Mouse (Mus musculus): Measurements from ENCODE around the gene Gm21887. TPM values are rescaled to one million over a fixed set of nuclear protein-coding genes. Genes with fewer than 3 reads are reported as not detected.
"Not testable (repeated sequence)": the region's sequence is repeated elsewhere in the genome, so short reads cannot be mapped to it uniquely, and the experiment has no call there.

Gm21887 gene
- polyA plus RNA-seq, 1 experiment from 2014 or later = 321 TPM

DNA sequence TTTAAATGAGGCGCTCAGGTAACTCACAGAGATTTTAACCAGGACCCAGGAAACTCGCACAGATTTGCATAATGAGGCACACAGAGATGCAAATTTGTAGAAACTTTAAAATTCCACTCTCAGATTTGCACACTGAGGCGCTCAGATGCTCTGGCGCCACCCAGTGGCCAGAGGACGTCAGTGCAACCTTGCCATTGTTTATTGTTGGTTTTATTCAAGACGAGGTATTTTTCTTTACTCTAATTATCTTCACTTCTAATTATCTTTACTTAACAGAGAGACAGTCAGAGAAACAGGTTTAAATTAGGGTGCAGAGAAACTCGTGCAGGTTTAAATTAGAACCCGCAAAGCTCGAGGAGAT is 11.2 kb downstream of the Gm21887 start:
- not testable (repeated sequence) for H3K4me1 ChIP-seq (replicated peaks; ENCODE audit: control insufficient read depth, insufficient read depth, low read length); H3K4me3 ChIP-seq (ENCODE audit: low read depth, low read length); H3K4me2 ChIP-seq (ENCODE audit: low read depth, low read length, severe bottlenecking); H3K9ac ChIP-seq (ENCODE audit: low read length); H3K27ac ChIP-seq (ENCODE audit: low read depth, low read length); H3K27me3 ChIP-seq (ENCODE audit: control insufficient read depth, insufficient read depth, low read length)
- Histone ChIP-seq H3K9me3 (ENCODE audit: control insufficient read depth, low read length) (peaks cover 22% of the 10 kb centered on the region), H3K36me3 (ENCODE audit: control insufficient read depth, insufficient read depth, low read length) (peaks cover 26% of the 10 kb centered on the region; the same call in 1 of the 2 replicates)
- 47% methylated on average over 9 of the region's 9 CpGs for WGBS
- ATAC-seq (replicated peaks; ENCODE audit: low FRiP score) = 0 out of 2 replicates have a peak, but pooled peaks have one; percentile 3
- peak; percentile 89 for DNase-seq (ENCODE audit: low spot score)

DNA sequence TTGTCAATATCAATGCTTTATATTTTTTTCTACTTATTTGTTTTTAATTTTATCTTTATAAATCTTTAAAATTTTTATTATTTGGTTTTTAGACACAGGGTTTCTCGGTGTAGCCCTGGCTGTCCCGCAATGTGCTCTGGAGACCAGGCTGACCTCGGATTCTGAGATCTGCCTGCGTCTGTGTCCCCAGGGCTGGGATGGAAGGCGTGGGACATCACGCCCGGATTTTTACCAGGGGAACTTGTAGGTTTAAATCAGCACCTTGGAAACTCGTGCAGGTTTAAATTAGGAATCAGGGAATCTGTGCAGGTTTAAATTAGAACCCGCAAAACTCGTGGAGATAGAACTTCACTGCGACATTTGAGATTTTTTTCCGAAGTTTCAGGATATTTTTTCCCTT is 11.7 kb downstream of the Gm21887 start:
- H3K4me1 ChIP-seq (replicated peaks; ENCODE audit: control insufficient read depth, insufficient read depth, low read length); H3K4me3 ChIP-seq (ENCODE audit: low read depth, low read length); H3K4me2 ChIP-seq (ENCODE audit: low read depth, low read length, severe bottlenecking); H3K27ac ChIP-seq (ENCODE audit: low read depth, low read length); ATAC-seq (replicated peaks; ENCODE audit: low FRiP score); H3K9ac ChIP-seq (ENCODE audit: low read length); H3K27me3 ChIP-seq (ENCODE audit: control insufficient read depth, insufficient read depth, low read length): not testable (repeated sequence)
- WGBS = 77% methylated on average over 12 of the region's 12 CpGs
- DNase-seq (ENCODE audit: low spot score) = peak; percentile 71
- Histone ChIP-seq H3K9me3 (ENCODE audit: control insufficient read depth, low read length) (peaks cover 22% of the 10 kb centered on the region), H3K36me3 (ENCODE audit: control insufficient read depth, insufficient read depth, low read length) (peaks cover 26% of the 10 kb centered on the region; the same call in 1 of the 2 replicates)

DNA sequence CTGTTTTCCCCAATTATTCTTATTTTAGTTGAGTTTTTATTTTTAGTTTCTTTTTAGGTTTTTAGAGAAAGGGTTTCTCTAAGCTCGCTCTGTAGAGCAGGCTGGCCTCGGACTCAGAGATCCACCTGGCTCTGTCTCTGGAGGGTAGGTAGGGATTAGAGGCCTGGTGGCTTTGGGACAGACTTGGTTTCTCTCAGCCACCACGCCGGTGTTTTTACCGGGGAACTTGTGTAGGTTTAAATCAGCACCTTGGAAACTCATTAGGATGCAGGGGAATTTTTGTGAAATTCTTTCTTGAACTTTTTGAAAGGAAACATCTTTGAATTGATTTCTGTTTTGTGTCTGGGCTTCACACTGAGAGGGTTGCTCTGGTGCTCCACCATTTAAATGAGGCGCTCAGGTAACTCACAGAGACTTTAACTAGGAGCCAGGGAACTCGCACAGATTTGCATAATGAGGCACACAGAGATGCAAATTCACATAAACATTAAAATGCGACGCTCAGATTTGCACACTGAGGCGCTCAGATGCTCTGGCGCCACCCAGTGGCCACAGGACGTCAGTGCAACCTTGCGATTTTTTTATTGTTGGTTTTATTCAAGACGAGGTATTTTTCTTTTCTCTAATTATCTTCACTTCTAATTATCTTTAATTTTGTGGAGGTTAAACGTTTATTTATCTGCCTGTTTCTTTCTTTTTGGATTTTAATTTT is 12.4 kb downstream of the Gm21887 start:
- peak; percentile 86 for DNase-seq (ENCODE audit: low spot score)
- not testable (repeated sequence) for H3K27ac ChIP-seq (ENCODE audit: low read depth, low read length); H3K27me3 ChIP-seq (ENCODE audit: control insufficient read depth, insufficient read depth, low read length); ATAC-seq (replicated peaks; ENCODE audit: low FRiP score); H3K4me2 ChIP-seq (ENCODE audit: low read depth, low read length, severe bottlenecking); H3K4me1 ChIP-seq (replicated peaks; ENCODE audit: control insufficient read depth, insufficient read depth, low read length); H3K4me3 ChIP-seq (ENCODE audit: low read depth, low read length); H3K9ac ChIP-seq (ENCODE audit: low read length)
- WGBS = 49% methylated on average over 15 of the region's 15 CpGs
- Histone ChIP-seq H3K36me3 (ENCODE audit: control insufficient read depth, insufficient read depth, low read length) (peaks cover 26% of the 10 kb centered on the region; the same call in 1 of the 2 replicates), H3K9me3 (ENCODE audit: control insufficient read depth, low read length) (peaks cover 22% of the 10 kb centered on the region)

Other genes starting within 250 kb of the Gm21887 start
- 0.36 TPM in 1 of 2 replicates, not detected in the other for gene 4933400A11Rik, start 230.0 kb upstream of the Gm21887 start, polyA plus RNA-seq (2014; fragmentation: Nextera tagmentation; extraction: Ambion mirVana)

Data from forebrain, embryonic 11.5 days (tissue).